Mouse (Mus musculus) erythroblast, embryonic 14.5 days (primary cell): Measurements from ENCODE around the gene Ubqln1.

Experiments
- GATA1 ChIP-seq: IDR thresholded peaks from 2 replicates; pipeline ENCODE4 v1.6.1; 2012; ENCODE audit warnings: low read length, inconsistent platforms, mixed read lengths
- TAL1 ChIP-seq: IDR thresholded peaks from 3 replicates; pipeline ENCODE4 v1.6.1; 2012; ENCODE audit warnings: low read length, inconsistent platforms, mixed read lengths

GRCm38 (mm10) chr13:58128768-58129671 is 86.4 kb downstream of the Ubqln1 start:
- no peak for TF ChIP-seq GATA1
- TF ChIP-seq TAL1 = no peak
